Mouse (Mus musculus): ENCODE data around the gene Snapc5. TPM values are rescaled to one million over a fixed set of nuclear protein-coding genes. Genes with fewer than 3 reads are reported as not detected.
A peak's percentile ranks its signal among the peaks of the same experiment; 100 is the strongest.
"Not testable (repeated sequence)": the region's sequence is repeated elsewhere in the genome, so short reads cannot be mapped to it uniquely, and the experiment has no call there.

Snapc5 gene
- total RNA-seq, 2 experiments from 2014 or later = 15.0 to 19.6 TPM

GRCm38 (mm10) chr9:64175378-64175777 lies 3.7 kb upstream of the Snapc5 start:
- peak; percentile 57 to 63 for DNase-seq (ENCODE audit: low spot score in 2 of 2)
- H3K27ac ChIP-seq = peak overlapping the region; percentile 97
- TF ChIP-seq CTCF (conservative IDR thresholded peaks at IDR 0.05) = no peak
- H3K4me3 ChIP-seq = peak overlapping the region; percentile 81; the same call in 1 of the 2 replicates

- Histone ChIP-seq H3K27ac (peak overlapping the region; percentile 89), H3K4me3 (peak overlapping the region; percentile 57)
- TF ChIP-seq CTCF (conservative IDR thresholded peaks at IDR 0.05) = peak; percentile 58
- DNase-seq (ENCODE audit: low spot score in 2 of 2) = no peak
Observed at GRCm38 (mm10) chr9:64178610-64178973, 482 bp upstream of the Snapc5 start.

- not testable (repeated sequence) for H3K27ac ChIP-seq; DNase-seq (ENCODE audit: low spot score in 2 of 2); H3K4me3 ChIP-seq
Observed at GRCm38 (mm10) chr9:64183295-64183694, 4.2 kb downstream of the Snapc5 start.

GRCm38 (mm10) chr9:64184166-64184840 lies 5.2 kb downstream of the Snapc5 start:
- DNase-seq (ENCODE audit: low spot score in 2 of 2) = no peak
- no peak overlapping the region for H3K4me3 ChIP-seq
- H3K27ac ChIP-seq = no peak overlapping the region
- no peak for TF ChIP-seq CTCF (conservative IDR thresholded peaks at IDR 0.05)

GRCm38 (mm10) chr9:64193879-64194278 lies 14.8 kb downstream of the Snapc5 start:
- H3K4me3 ChIP-seq = no peak overlapping the region
- H3K27ac ChIP-seq = no peak overlapping the region
- no peak for DNase-seq (ENCODE audit: low spot score in 2 of 2)
- TF ChIP-seq CTCF (conservative IDR thresholded peaks at IDR 0.05) = no peak

GRCm38 (mm10) chr9:64195554-64195953 lies 16.5 kb downstream of the Snapc5 start:
- TF ChIP-seq CTCF (conservative IDR thresholded peaks at IDR 0.05) = no peak
- no peak overlapping the region for H3K4me3 ChIP-seq
- DNase-seq (ENCODE audit: low spot score in 2 of 2) = peak; percentile 58 to 78
- H3K27ac ChIP-seq = peak overlapping the region; percentile 90

GRCm38 (mm10) chr9:64197524-64197923 lies 18.4 kb downstream of the Snapc5 start:
- no peak overlapping the region for H3K4me3 ChIP-seq
- no peak for DNase-seq (ENCODE audit: low spot score in 2 of 2)
- TF ChIP-seq CTCF (conservative IDR thresholded peaks at IDR 0.05) = no peak
- H3K27ac ChIP-seq = no peak overlapping the region

- no peak overlapping the region for H3K27ac ChIP-seq
- no peak for TF ChIP-seq CTCF (conservative IDR thresholded peaks at IDR 0.05)
- no peak overlapping the region for H3K4me3 ChIP-seq
- DNase-seq (ENCODE audit: low spot score in 2 of 2) = no peak
Observed at GRCm38 (mm10) chr9:64198068-64198762, 19.1 kb downstream of the Snapc5 start.

- DNase-seq (ENCODE audit: low spot score in 2 of 2); H3K27ac ChIP-seq; H3K4me3 ChIP-seq: not testable (repeated sequence)
Observed at GRCm38 (mm10) chr9:64198763-64199418, 19.8 kb downstream of the Snapc5 start.

- TF ChIP-seq CTCF (conservative IDR thresholded peaks at IDR 0.05) = no peak
- Histone ChIP-seq H3K4me3 (no peak overlapping the region), H3K27ac (no peak overlapping the region)
- no peak for DNase-seq (ENCODE audit: low spot score in 2 of 2)
Observed at GRCm38 (mm10) chr9:64199897-64200296, 20.8 kb downstream of the Snapc5 start.

GRCm38 (mm10) chr9:64202331-64202730 lies 23.3 kb downstream of the Snapc5 start:
- Histone ChIP-seq H3K4me3 (no peak overlapping the region), H3K27ac (no peak overlapping the region)
- DNase-seq (ENCODE audit: low spot score in 2 of 2) = no peak
- TF ChIP-seq CTCF (conservative IDR thresholded peaks at IDR 0.05) = no peak

- Histone ChIP-seq H3K4me3 (no peak overlapping the region), H3K27ac (no peak overlapping the region)
- TF ChIP-seq CTCF (conservative IDR thresholded peaks at IDR 0.05) = no peak
- DNase-seq (ENCODE audit: low spot score in 2 of 2) = no peak
Observed at GRCm38 (mm10) chr9:64202866-64203265, 23.8 kb downstream of the Snapc5 start.

GRCm38 (mm10) chr9:64207509-64208084 lies 28.5 kb downstream of the Snapc5 start:
- no peak for DNase-seq (ENCODE audit: low spot score in 2 of 2)
- TF ChIP-seq CTCF (conservative IDR thresholded peaks at IDR 0.05) = no peak
- Histone ChIP-seq H3K27ac (peak overlapping the region; percentile 91), H3K4me3 (no peak overlapping the region)

All from layer of hippocampus, adult 2 months (tissue).